Mouse (Mus musculus) thymus, adult 2 months (tissue): ENCODE results near the gene Ttyh2.

Experiments
- CTCF ChIP-seq: fragments of 200-500 bp; IDR thresholded peaks from 2 replicates; pipeline ENCODE4 v1.5.1; 2012; ENCODE audit warnings: mild to moderate bottlenecking, control low read depth, low read length, moderate library complexity, borderline replicate concordance; ENCODE audit not compliant: control insufficient read depth, poor library complexity, insufficient read depth; ENCODE audit errors: extremely low read depth
- POLR2A ChIP-seq: fragments of 200-500 bp; IDR thresholded peaks from 2 replicates; pipeline ENCODE4 v1.6.1; 2012; ENCODE audit warnings: mild to moderate bottlenecking, low read length, control low read depth, moderate library complexity; ENCODE audit not compliant: control insufficient read depth, poor library complexity, insufficient read depth; ENCODE audit errors: extremely low read depth

GRCm38 (mm10) chr11:114687574-114688188 lies 12.4 kb downstream of the Ttyh2 start:
- TF ChIP-seq CTCF (no peak), POLR2A (no peak)
